8 mouse cellular contexts compared by ENCODE assay signal in the genomic region with DNA sequence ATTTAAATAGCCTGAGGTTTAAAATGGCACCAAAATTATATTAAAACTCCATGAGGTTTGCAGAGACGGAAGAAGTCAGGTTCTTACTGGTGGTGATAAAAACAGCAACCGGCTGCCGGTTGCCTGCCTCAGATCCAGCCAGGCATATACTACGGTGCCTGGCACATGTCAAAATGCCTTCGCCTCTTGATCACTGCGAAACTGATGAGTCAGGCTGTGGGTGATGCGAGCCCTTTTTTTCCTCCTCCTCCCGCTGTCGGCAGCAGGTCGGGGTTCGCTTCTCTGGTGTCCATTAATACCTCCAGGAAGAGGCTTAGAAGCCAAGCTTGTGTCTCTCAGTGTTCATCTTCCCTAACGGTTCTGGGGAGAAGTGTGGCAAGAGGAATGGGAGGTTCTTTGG. TPM values are rescaled to one million over a fixed set of nuclear protein-coding genes. Genes with fewer than 3 reads are reported as not detected.
A peak's percentile ranks its signal among the peaks of the same experiment; 100 is the strongest.
DNase-seq lines count a peak whose midpoint lies in the region; ATAC-seq and TF ChIP-seq lines count a peak whose summit lies in the region.

No protein-coding gene starts in this region.

- TF ChIP-seq CTCF in kidney, adult 2 months (conservative IDR thresholded peaks at IDR 0.05; ENCODE audit: insufficient read depth, insufficient read length, low read depth, low read length) = no peak

- H3K4me3 ChIP-seq in kidney, adult 2 months (ENCODE audit: insufficient read depth, low read depth, low read length) = no peak overlapping the region
- H3K4me3 ChIP-seq in kidney, embryonic 14.5 days (ENCODE audit: low read length) = no peak overlapping the region

- no peak overlapping the region for H3K9ac ChIP-seq in kidney, embryonic 14.5 days (ENCODE audit: low read depth, low read length)

- ATAC-seq in kidney, embryonic 14.5 days (ENCODE audit: low FRiP score, low TSS enrichment) = no peak
- ATAC-seq in activated CD4-positive, CD25-positive, alpha-beta regulatory T cell, adult 4 months = peak; percentile 59
- ATAC-seq in monocyte, adult 5-6 weeks (replicated peaks; ENCODE audit: insufficient number of reproducible peaks, low FRiP score, low TSS enrichment, poor library complexity, severe bottlenecking) = peak; percentile 52

- no peak for TF ChIP-seq POLR2A in kidney, adult 2 months (IDR thresholded peaks at IDR 0.05; ENCODE audit: low read depth, low read length)

- H3K4me2 ChIP-seq in kidney, embryonic 14.5 days (replicated peaks; ENCODE audit: low read depth, low read length) = no peak overlapping the region

- no peak overlapping the region for H3K27ac ChIP-seq in kidney, adult 2 months (ENCODE audit: insufficient read depth, low read depth, low read length)
- no peak overlapping the region for H3K27ac ChIP-seq in kidney, embryonic 14.5 days (ENCODE audit: low read depth, low read length)

- no peaks in the 10 kb centered on the region for H3K27me3 ChIP-seq in kidney, adult 2 months (replicated peaks; ENCODE audit: control insufficient read depth, insufficient read depth, low read length)
- no peaks in the 10 kb centered on the region for H3K27me3 ChIP-seq in kidney, embryonic 14.5 days (ENCODE audit: control insufficient read depth, insufficient read depth, low read length)

- H3K4me1 ChIP-seq in kidney, adult 2 months (ENCODE audit: control insufficient read depth, insufficient read depth, low read length) = no peaks in the 10 kb centered on the region
- H3K4me1 ChIP-seq in kidney, embryonic 14.5 days (ENCODE audit: control insufficient read depth, insufficient read depth, low read length) = 0 out of 2 replicates have a peak, but pooled peaks cover 6% of the 10 kb centered on the region

- peak; percentile 34 for DNase-seq in kidney, adult 2 months
- DNase-seq in fibroblast of lung, adult 2 months (ENCODE audit: low read depth) = peak; percentile 21
- DNase-seq in layer of hippocampus, adult 8-10 months (ENCODE audit: low spot score in 2 of 2) = peak; percentile 51 to 61
- DNase-seq in urinary bladder, adult 2 months (ENCODE audit: low spot score) = no peak
- no peak for DNase-seq in urinary bladder, adult 18-20 months (ENCODE audit: low spot score in 2 of 2)

- no peaks in the 10 kb centered on the region for H3K9me3 ChIP-seq in kidney, embryonic 14.5 days (ENCODE audit: control insufficient read depth, low read length)

- WGBS in kidney, adult 2 months = 32% methylated on average over 12 of the region's 12 CpGs
- 55% methylated on average over 12 of the region's 12 CpGs for WGBS in kidney, embryonic 14.5 days

- H3K36me3 ChIP-seq in kidney, adult 2 months (ENCODE audit: control insufficient read depth, insufficient read depth, low read length) = no peaks in the 10 kb centered on the region
- no peaks in the 10 kb centered on the region for H3K36me3 ChIP-seq in kidney, embryonic 14.5 days (ENCODE audit: control insufficient read depth, insufficient read depth, low read length)

RNA-seq across cellular contexts. Expression of gene Plxnc1, which starts 25.1 kb away (rescaled TPM):
- 0.42 and 1.5 TPM in 2 replicates for polyA plus RNA-seq in kidney, adult 2 months (2012; rRNA removed)
- polyA plus RNA-seq in kidney, embryonic 14.5 days (2014; fragmentation: Nextera tagmentation; extraction: Ambion mirVana) = 2.3 and 3.9 TPM in 2 replicates
- 10 to 100 TPM; 21.2 to 26.3 TPM for polyA plus RNA-seq in activated CD4-positive, CD25-positive, alpha-beta regulatory T cell, adult 4 months (2017; shearing (Covaris generic))
- 10 to 100 TPM; 30.9 to 40.3 (median 35.4) TPM for total RNA-seq in layer of hippocampus, adult 8-10 months (2022)
- 16.6 to 34.4 TPM (median 24.1 TPM) in 3 replicates for total RNA-seq in monocyte, adult 5-6 weeks (2017)
- polyA plus RNA-seq in urinary bladder, adult 2 months (2012; rRNA removed) = 1.0 and 1.6 TPM in 2 replicates

Comparison
In these comparisons a context has a peak if more than half of its experiments do, and no peak if none do; other contexts are left out.
1. DNase-seq: peak in kidney, adult 2 months (single experiment), fibroblast of lung, adult 2 months (single experiment) and layer of hippocampus, adult 8-10 months (2 of 2); none in urinary bladder, adult 2 months (single experiment) and urinary bladder, adult 18-20 months (0 of 2).